Mouse (Mus musculus) forebrain, postnatal 0 days (tissue): ENCODE results near the gene Polr2j. TPM values are rescaled to one million over a fixed set of nuclear protein-coding genes. Genes with fewer than 3 reads are reported as not detected.

Source experiments
- ATAC-seq: fragments of 200-750 bp; cut with Nextera tagmentation; 2 replicates; pipeline ENCODE4 v1.8.0; 2017; ENCODE audit warnings: mild to moderate bottlenecking, moderate library complexity
- DNase-seq: peaks from one replicate; pipeline ENCODE4 v3.0.0-alpha.2; 2015
- H3K27ac ChIP-seq: fragments of 300-500 bp; sonication (generic); 2 replicates; pipeline ENCODE4 v1.5.1; 2014; ENCODE audit warnings: low read depth, mild to moderate bottlenecking, antibody characterized with exemption, low read length, moderate library complexity, mixed read lengths
- H3K27me3 ChIP-seq: fragments of 300-500 bp; sonication (generic); 2 replicates; pipeline ENCODE4 v1.6.1; 2014; ENCODE audit warnings: mild to moderate bottlenecking, low read length, mixed read lengths; ENCODE audit not compliant: insufficient read depth
- H3K36me3 ChIP-seq: fragments of 300-500 bp; sonication (generic); 2 replicates; pipeline ENCODE4 v1.6.1; 2014; ENCODE audit warnings: mild to moderate bottlenecking, moderate library complexity; ENCODE audit not compliant: insufficient read depth
- H3K4me1 ChIP-seq: fragments of 300-500 bp; sonication (generic); 2 replicates; pipeline ENCODE4 v1.6.1; 2014; ENCODE audit warnings: antibody characterized with exemption; ENCODE audit not compliant: insufficient read depth
- H3K4me2 ChIP-seq: fragments of 300-500 bp; sonication (generic); 2 replicates; pipeline ENCODE4 v1.6.1; 2014; ENCODE audit warnings: low read depth, mild to moderate bottlenecking, moderate library complexity
- H3K4me3 ChIP-seq: fragments of 300-500 bp; sonication (generic); 2 replicates; pipeline ENCODE4 v1.5.1; 2014; ENCODE audit warnings: low read depth, low read length, mixed read lengths
- H3K9ac ChIP-seq: fragments of 300-500 bp; sonication (generic); 2 replicates; pipeline ENCODE4 v1.6.1; 2014; ENCODE audit warnings: mild to moderate bottlenecking
- H3K9me3 ChIP-seq: fragments of 300-500 bp; sonication (generic); 2 replicates; pipeline ENCODE4 v1.6.1; 2016; ENCODE audit warnings: low read length
- CTCF ChIP-seq: sonication (generic); IDR thresholded peaks from 2 replicates; pipeline ENCODE4 v1.5.1; 2016; ENCODE audit warnings: antibody characterized with exemption, control low read depth, low read depth
- WGBS: fragments of 180-500 bp; shearing (Covaris S2); extraction: QIAGEN DNeasy Blood & Tissue Kit; methylation state at CpG from one replicate; pipeline ENCODE4 v1.1.7; 2014; 5-methylcytosine and 5-hydroxymethylcytosine counted together
- polyA plus RNA-seq: library from polyadenylated mRNA; unstranded; fragments of >200 nt; fragmentation: Nextera tagmentation; extraction: Ambion mirVana; gene quantifications from 2 replicates; pipeline ENCODE4 v1.2.1, GENCODE M21; 2015
- total RNA-seq: library from RNA; depleted of rRNA; stranded (reverse); fragments of >200 nt; gene quantifications from 2 replicates; pipeline ENCODE4 v1.2.3, GENCODE M21; 2014

Polr2j gene
- total and polyA plus RNA-seq, 2 experiments from 2014 or later: 85.0 to 237 TPM

- ATAC-seq: peak; percentile 90
- Histone ChIP-seq H3K9me3 (no peaks in the 10 kb centered on the region), H3K27me3 (no peaks in the 10 kb centered on the region), H3K36me3 (peaks cover 30% of the 10 kb centered on the region), H3K4me3 (no peak overlapping the region), H3K4me1 (no peaks in the 10 kb centered on the region), H3K9ac (no peak overlapping the region), H3K4me2 (no peak overlapping the region), H3K27ac (0 out of 2 replicates have a peak overlapping the region, but pooled peaks have one; percentile 15)
- 64% methylated on average over 11 of the region's 11 CpGs for WGBS
- DNase-seq: peak; percentile 31
- no peak for TF ChIP-seq CTCF
Measured at GRCm38 (mm10) chr5:136163807-136164474, 47.5 kb downstream of the Polr2j start.

- 65% methylated on average over 8 of the region's 8 CpGs for WGBS
- peaks cover 30% of the 10 kb centered on the region for H3K36me3 ChIP-seq
- DNase-seq (no peak), ATAC-seq (no peak)
- no peak for TF ChIP-seq CTCF
- H3K9ac ChIP-seq: no peak overlapping the region
- no peak overlapping the region for H3K4me2 ChIP-seq
- no peaks in the 10 kb centered on the region for H3K4me1 ChIP-seq
- H3K27me3 ChIP-seq: no peaks in the 10 kb centered on the region
- H3K27ac ChIP-seq: no peak overlapping the region
- H3K4me3 ChIP-seq: no peak overlapping the region
- no peaks in the 10 kb centered on the region for H3K9me3 ChIP-seq
Measured at GRCm38 (mm10) chr5:136165246-136165645, 48.8 kb downstream of the Polr2j start.

GRCm38 (mm10) chr5:136167296-136167695, 50.9 kb downstream of the Polr2j start:
- Histone ChIP-seq H3K4me2 (no peak overlapping the region), H3K4me1 (peaks cover 6% of the 10 kb centered on the region; the same call in 1 of the 2 replicates), H3K9me3 (no peaks in the 10 kb centered on the region), H3K36me3 (peaks cover 22% of the 10 kb centered on the region), H3K27ac (no peak overlapping the region), H3K9ac (no peak overlapping the region), H3K4me3 (no peak overlapping the region), H3K27me3 (no peaks in the 10 kb centered on the region)
- ATAC-seq (no peak), DNase-seq (no peak)
- no peak for TF ChIP-seq CTCF
- WGBS: 94% methylated on average over 4 of the region's 4 CpGs

DNA sequence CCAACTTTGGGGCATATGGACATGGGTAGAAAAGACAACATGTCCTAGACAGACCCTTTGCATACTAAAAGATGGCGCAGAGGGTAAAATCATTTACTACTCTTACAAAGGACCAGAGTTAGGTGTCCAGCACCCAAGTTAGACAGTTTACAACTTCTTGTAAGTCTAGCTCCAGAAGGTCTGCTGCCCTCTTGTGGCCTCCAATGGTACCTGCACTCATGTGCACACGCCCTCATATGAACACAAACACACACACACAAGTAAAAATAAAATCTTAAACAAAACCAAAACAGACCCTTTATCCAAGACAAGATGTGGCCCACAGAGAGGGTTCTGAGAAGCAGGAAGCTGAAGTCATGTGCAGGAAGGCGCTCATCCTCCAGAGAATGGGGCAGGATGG, 51.6 kb downstream of the Polr2j start:
- Histone ChIP-seq H3K9ac (no peak overlapping the region), H3K4me1 (peaks cover 6% of the 10 kb centered on the region; the same call in 1 of the 2 replicates), H3K4me3 (no peak overlapping the region), H3K36me3 (peaks cover 19% of the 10 kb centered on the region), H3K4me2 (no peak overlapping the region), H3K27me3 (no peaks in the 10 kb centered on the region), H3K9me3 (no peaks in the 10 kb centered on the region), H3K27ac (no peak overlapping the region)
- ATAC-seq (no peak), DNase-seq (no peak)
- WGBS: 97% methylated on average over 3 of the region's 3 CpGs
- TF ChIP-seq CTCF: peak; percentile 40

GRCm38 (mm10) chr5:136169626-136170511, 53.4 kb downstream of the Polr2j start:
- Histone ChIP-seq H3K27ac (peak overlapping the region; percentile 76), H3K4me1 (peaks cover 6% of the 10 kb centered on the region), H3K36me3 (peaks cover 14% of the 10 kb centered on the region), H3K9me3 (no peaks in the 10 kb centered on the region), H3K9ac (peak overlapping the region; percentile 76), H3K4me2 (peak overlapping the region; percentile 73), H3K4me3 (peak overlapping the region; percentile 65), H3K27me3 (no peaks in the 10 kb centered on the region)
- TF ChIP-seq CTCF: no peak
- DNase-seq: peak; percentile 60
- WGBS: 10% methylated on average over 15 of the region's 15 CpGs
- ATAC-seq: peak; percentile 36

DNA sequence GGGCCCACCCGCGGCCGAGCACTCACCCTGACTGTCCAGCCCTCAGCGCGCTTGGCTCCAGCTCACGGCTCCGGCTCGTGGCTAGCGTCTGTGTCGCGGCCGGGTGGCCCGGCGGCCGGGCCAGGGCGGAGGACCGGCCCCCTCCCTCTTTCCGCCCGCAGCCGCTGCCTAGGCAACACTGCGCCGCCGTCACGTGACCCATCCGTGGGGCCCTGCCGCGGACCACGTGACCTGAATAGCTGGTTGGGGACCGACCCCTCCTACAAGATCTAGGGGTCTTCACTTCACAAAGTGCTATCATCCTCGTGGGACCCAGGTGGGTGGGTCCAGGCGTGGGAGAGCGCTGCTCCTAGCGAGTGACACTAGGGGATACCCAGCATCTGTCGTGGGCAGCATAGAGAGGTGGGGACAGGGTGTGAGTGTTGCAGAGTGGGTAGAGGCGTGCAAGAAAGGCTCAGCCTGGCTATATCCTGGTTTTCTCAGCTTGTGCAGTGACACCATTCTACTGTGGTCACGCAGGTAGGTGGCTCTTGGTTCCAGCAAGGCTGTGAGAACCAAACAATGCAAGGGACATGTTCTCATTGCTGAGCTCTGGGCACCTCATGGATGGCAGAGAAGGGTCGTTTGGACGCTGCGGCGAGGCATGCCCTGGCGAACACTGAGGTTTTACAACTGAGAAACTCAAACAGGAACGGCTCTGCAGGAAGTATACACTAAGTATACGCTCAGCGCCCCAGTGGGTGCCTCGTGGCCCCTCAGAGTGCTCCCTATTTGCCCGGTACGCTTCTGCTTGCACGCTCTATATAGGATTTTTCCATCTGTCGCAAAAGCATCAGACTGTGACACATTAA, 54.3 kb downstream of the Polr2j start, which contains the start of gene Orai2:
TSS of gene Orai2 (minus strand) at position 202 of the 851 bp plus-strand sequence.
- H3K27ac ChIP-seq: peak within 1 kb of the TSS; percentile 76
- peak within 1 kb of the TSS; percentile 65 for H3K4me3 ChIP-seq
- peaks cover 6% of the 10 kb centered on the region for H3K4me1 ChIP-seq
- H3K27me3 ChIP-seq: no peaks in the 10 kb centered on the region
- ATAC-seq (peak; percentile 90), DNase-seq (peak; percentile 91)
- H3K4me2 ChIP-seq: peak within 1 kb of the TSS; percentile 73
- peaks cover 9% of the 10 kb centered on the region; the same call in 1 of the 2 replicates for H3K36me3 ChIP-seq
- H3K9me3 ChIP-seq: no peaks in the 10 kb centered on the region
- 4% methylated on average over 49 of the region's 49 CpGs for WGBS
- peak within 1 kb of the TSS; percentile 76 for H3K9ac ChIP-seq
- no peak for TF ChIP-seq CTCF
